ENCODE assay signal across 11 mouse cellular contexts in genomic region chr14:11613146-11613545, GRCm38 (mm10).
"Had no signal": no experiment of that assay in that cellular context is flagged by ENCODE, and none has a peak within 500 bp of the region (broad histone marks: within the 10 kb centered on the region; RNA-seq: fewer than 3 reads in every experiment).

No protein-coding gene starts in this region.

- H3K9ac ChIP-seq: kidney, embryonic 15.5 days; limb, embryonic 12.5 days; liver, embryonic 14.5 days; midbrain, embryonic 12.5 days; neural tube, embryonic 12.5 days had no signal

- H3K4me3 ChIP-seq: kidney, embryonic 15.5 days; limb, embryonic 12.5 days; midbrain, embryonic 12.5 days; neural tube, embryonic 12.5 days had no signal

- H3K27me3 ChIP-seq: kidney, embryonic 15.5 days; limb, embryonic 12.5 days; midbrain, embryonic 12.5 days; neural tube, embryonic 12.5 days had no signal

- H3K36me3 ChIP-seq: kidney, embryonic 15.5 days; limb, embryonic 12.5 days; midbrain, embryonic 12.5 days; neural tube, embryonic 12.5 days had no signal

- H3K4me2 ChIP-seq: kidney, embryonic 15.5 days; limb, embryonic 12.5 days; midbrain, embryonic 12.5 days; neural tube, embryonic 12.5 days had no signal

- H3K27ac ChIP-seq: kidney, embryonic 15.5 days; limb, embryonic 12.5 days; liver, embryonic 14.5 days; midbrain, embryonic 12.5 days; neural tube, embryonic 12.5 days; stomach, postnatal 0 days had no signal

- DNase-seq: kidney, adult 2 months; kidney, postnatal 14 days; layer of hippocampus, adult 9-11 months; layer of hippocampus, postnatal 36 days; thymus, postnatal 4 days had no signal

- H3K9me3 ChIP-seq: kidney, embryonic 15.5 days; limb, embryonic 12.5 days; midbrain, embryonic 12.5 days; neural tube, embryonic 12.5 days had no signal
